Mouse (Mus musculus) midbrain, postnatal 0 days (tissue): ENCODE measurements around the gene Galnt12. TPM values are rescaled to one million over a fixed set of nuclear protein-coding genes. Genes with fewer than 3 reads are reported as not detected.

Experiments
- ATAC-seq: fragments of 200-750 bp; cut with Nextera tagmentation; 2 replicates; pipeline ENCODE4 v1.8.0; 2017; ENCODE audit warnings: moderate number of reproducible peaks, mild to moderate bottlenecking, moderate TSS enrichment, moderate library complexity; ENCODE audit not compliant: low FRiP score
- DNase-seq: peaks from one replicate; pipeline ENCODE4 v3.0.0-alpha.2; 2015; ENCODE audit warnings: low spot score
- H3K27ac ChIP-seq: fragments of 300-500 bp; sonication (generic); 2 replicates; pipeline ENCODE4 v1.5.1; 2014; ENCODE audit warnings: low read depth, mild to moderate bottlenecking, low read length, mixed read lengths
- H3K27me3 ChIP-seq: fragments of 300-500 bp; sonication (generic); 2 replicates; pipeline ENCODE4 v1.6.1; 2014; ENCODE audit warnings: low read length, control low read depth, mixed read lengths; ENCODE audit not compliant: insufficient read depth
- H3K36me3 ChIP-seq: fragments of 300-500 bp; sonication (generic); 2 replicates; pipeline ENCODE4 v1.6.1; 2014; ENCODE audit warnings: low read length, control low read depth, mixed read lengths; ENCODE audit not compliant: insufficient read depth
- H3K4me1 ChIP-seq: fragments of 300-500 bp; sonication (generic); 2 replicates; pipeline ENCODE4 v1.6.1; 2014; ENCODE audit warnings: mild to moderate bottlenecking, control low read depth, antibody characterized with exemption, low read length, mixed read lengths; ENCODE audit not compliant: insufficient read depth
- H3K4me2 ChIP-seq: fragments of 300-500 bp; sonication (generic); 2 replicates; pipeline ENCODE4 v1.6.1; 2014; ENCODE audit warnings: low read depth, mild to moderate bottlenecking, low read length, mixed read lengths; ENCODE audit not compliant: poor library complexity, severe bottlenecking
- H3K4me3 ChIP-seq: fragments of 300-500 bp; sonication (generic); 2 replicates; pipeline ENCODE4 v1.5.1; 2014; ENCODE audit warnings: low read depth, mild to moderate bottlenecking, low read length, moderate library complexity
- H3K9ac ChIP-seq: fragments of 300-500 bp; sonication (generic); replicated peaks from 2 replicates; pipeline ENCODE4 v1.6.1; 2014; ENCODE audit warnings: mild to moderate bottlenecking, low read length, moderate library complexity, mixed read lengths; ENCODE audit not compliant: poor library complexity, severe bottlenecking
- H3K9me3 ChIP-seq: fragments of 300-500 bp; sonication (generic); 2 replicates; pipeline ENCODE4 v1.6.1; 2016; ENCODE audit warnings: low read length, control low read depth
- CTCF ChIP-seq: IDR thresholded peaks from 2 replicates; pipeline ENCODE4 v1.5.1; 2016; ENCODE audit warnings: antibody characterized with exemption, mild to moderate bottlenecking
- WGBS: fragments of 180-500 bp; shearing (Covaris S2); extraction: QIAGEN DNeasy Blood & Tissue Kit; methylation state at CpG from one replicate; pipeline ENCODE4 v1.1.7; 2014; 5-methylcytosine and 5-hydroxymethylcytosine counted together
- polyA plus RNA-seq: library from polyadenylated mRNA; unstranded; fragments of >200 nt; fragmentation: Nextera tagmentation; extraction: Ambion mirVana; gene quantifications from 2 replicates; pipeline ENCODE4 v1.2.1, GENCODE M21; 2015
- total RNA-seq: library from RNA; depleted of rRNA; stranded (reverse); fragments of >200 nt; gene quantifications from 2 replicates; pipeline ENCODE4 v1.2.3, GENCODE M21; 2014

Galnt12 gene
- total and polyA plus RNA-seq, 2 experiments from 2014 or later, result 0.82 to 1.1 TPM

- Histone ChIP-seq H3K4me1 (peaks cover 4% of the 10 kb centered on the region; the same call in 1 of the 2 replicates), H3K9me3 (no peaks in the 10 kb centered on the region), H3K9ac (peak overlapping the region; percentile 83), H3K27me3 (no peaks in the 10 kb centered on the region), H3K27ac (peak overlapping the region; percentile 86), H3K36me3 (no peaks in the 10 kb centered on the region), H3K4me2 (peak overlapping the region; percentile 56), H3K4me3 (peak overlapping the region; percentile 61)
- 35% methylated on average over 25 of the region's 25 CpGs for WGBS
- ATAC-seq (peak; percentile 48), DNase-seq (no peak)
- no peak for TF ChIP-seq CTCF
These were observed 34.0 kb upstream of the Galnt12 start for GRCm38 (mm10) chr4:47057510-47058325.

GRCm38 (mm10) chr4:47060900-47061299 is 30.8 kb upstream of the Galnt12 start:
- TF ChIP-seq CTCF, result no peak
- no peaks in the 10 kb centered on the region for H3K36me3 ChIP-seq
- H3K27ac ChIP-seq, result no peak overlapping the region
- no peak overlapping the region for H3K4me3 ChIP-seq
- DNase-seq, result no peak
- no peak overlapping the region for H3K4me2 ChIP-seq
- WGBS, result 6% methylated on average over 1 of the region's 1 CpGs
- ATAC-seq, result no peak
- no peak overlapping the region for H3K9ac ChIP-seq
- no peaks in the 10 kb centered on the region for H3K27me3 ChIP-seq
- H3K4me1 ChIP-seq, result peaks cover 3% of the 10 kb centered on the region; the same call in 1 of the 2 replicates
- H3K9me3 ChIP-seq, result no peaks in the 10 kb centered on the region

- no peak for TF ChIP-seq CTCF
These were observed 16.7 kb upstream of the Galnt12 start for GRCm38 (mm10) chr4:47075054-47075453.

GRCm38 (mm10) chr4:47079997-47080646 is 11.6 kb upstream of the Galnt12 start:
- ATAC-seq (no peak), DNase-seq (no peak)
- no peak for TF ChIP-seq CTCF
- no peaks in the 10 kb centered on the region for H3K4me1 ChIP-seq
- H3K27me3 ChIP-seq, result no peaks in the 10 kb centered on the region
- no peak overlapping the region for H3K4me3 ChIP-seq
- no peak overlapping the region for H3K27ac ChIP-seq
- 91% methylated on average over 17 of the region's 17 CpGs for WGBS
- H3K36me3 ChIP-seq, result no peaks in the 10 kb centered on the region
- no peak overlapping the region for H3K4me2 ChIP-seq
- H3K9ac ChIP-seq, result no peak overlapping the region
- H3K9me3 ChIP-seq, result no peaks in the 10 kb centered on the region

More at GRCm38 (mm10) chr4:47075054-47075453, 16.7 kb upstream of the Galnt12 start:
- Histone ChIP-seq H3K4me1 (no peaks in the 10 kb centered on the region), H3K27me3 (no peaks in the 10 kb centered on the region), H3K9ac (no peak overlapping the region), H3K36me3 (no peaks in the 10 kb centered on the region), H3K27ac (no peak overlapping the region), H3K4me3 (no peak overlapping the region), H3K9me3 (no peaks in the 10 kb centered on the region), H3K4me2 (no peak overlapping the region)
- DNase-seq, result no peak
- ATAC-seq, result no peak
- 40% methylated on average over 2 of the region's 2 CpGs for WGBS

GRCm38 (mm10) chr4:47080647-47081010 is 11.1 kb upstream of the Galnt12 start:
- no peak overlapping the region for H3K4me3 ChIP-seq
- no peaks in the 10 kb centered on the region for H3K36me3 ChIP-seq
- H3K27ac ChIP-seq, result no peak overlapping the region
- no peaks in the 10 kb centered on the region for H3K4me1 ChIP-seq
- 95% methylated on average over 4 of the region's 4 CpGs for WGBS
- H3K4me2 ChIP-seq, result no peak overlapping the region
- H3K9me3 ChIP-seq, result no peaks in the 10 kb centered on the region
- no peaks in the 10 kb centered on the region for H3K27me3 ChIP-seq
- TF ChIP-seq CTCF, result no peak
- no peak for DNase-seq
- H3K9ac ChIP-seq, result no peak overlapping the region
- ATAC-seq, result no peak

- Histone ChIP-seq H3K36me3 (no peaks in the 10 kb centered on the region), H3K4me3 (no peak overlapping the region), H3K9ac (no peak overlapping the region), H3K27me3 (no peaks in the 10 kb centered on the region), H3K9me3 (no peaks in the 10 kb centered on the region), H3K4me1 (no peaks in the 10 kb centered on the region), H3K4me2 (no peak overlapping the region), H3K27ac (no peak overlapping the region)
- no peak for TF ChIP-seq CTCF
- WGBS, result 91% methylated on average over 7 of the region's 7 CpGs
- DNase-seq (no peak), ATAC-seq (no peak)
These were observed 7.9 kb upstream of the Galnt12 start for GRCm38 (mm10) chr4:47083824-47084223.
